Mouse (Mus musculus): ENCODE results near the gene Castor1.

DNA sequence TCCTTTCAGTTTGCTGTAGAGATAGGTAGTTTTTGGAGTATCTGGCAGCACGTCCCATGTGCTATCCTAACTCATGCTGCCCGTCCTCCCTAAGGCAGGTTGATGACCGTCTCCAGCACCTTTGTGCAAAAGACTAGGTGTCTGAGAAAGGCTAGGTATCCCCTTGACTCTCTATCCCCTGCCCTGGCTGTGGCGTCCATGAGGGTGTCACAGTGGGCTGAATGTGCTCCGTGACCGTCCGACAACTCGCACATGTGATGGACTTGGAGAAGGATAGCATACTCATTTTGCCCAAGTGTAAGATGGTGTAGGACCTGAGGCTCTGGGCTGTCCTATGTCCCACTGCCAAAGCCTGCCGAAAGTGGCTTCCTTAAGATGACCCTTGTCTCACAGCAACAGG lies 10.4 kb upstream of the Castor1 start:
- TF ChIP-seq CTCF (IDR thresholded peaks at IDR 0.05; ENCODE audit: insufficient read depth, low read depth, low read length) (no peak), POLR2A (IDR thresholded peaks at IDR 0.05; ENCODE audit: insufficient read depth, low read depth, low read length) (no peak)
